Mouse (Mus musculus): ENCODE data around the gene Fam221b. TPM values are rescaled to one million over a fixed set of nuclear protein-coding genes. Genes with fewer than 3 reads are reported as not detected.

Gene Fam221b
- polyA plus RNA-seq, 1 experiment from 2014 or later = 0.63 TPM

GRCm38 (mm10) chr4:43631046-43631955, 37.6 kb downstream of the Fam221b start, which contains the start of gene Npr2:
TSS of gene Npr2 (plus strand) at chr4:43631935.
- peak; percentile 47 for ATAC-seq (ENCODE audit: low read depth)
- H3K9me3 ChIP-seq (replicated peaks; ENCODE audit: control insufficient read depth, low read length) = no peaks in the 10 kb centered on the region
- H3K27ac ChIP-seq (ENCODE audit: low read length) = no peak within 1 kb of the TSS
- peaks cover 30% of the 10 kb centered on the region for H3K27me3 ChIP-seq (ENCODE audit: control insufficient read depth, insufficient read depth, low read depth, low read length)
- WGBS (ENCODE audit: insufficient replicate concordance) = 3% methylated on average over 49 of the region's 70 CpGs
- H3K4me1 ChIP-seq (ENCODE audit: control insufficient read depth, low read depth, low read length) = peaks cover 8% of the 10 kb centered on the region
- no peaks in the 10 kb centered on the region for H3K36me3 ChIP-seq (ENCODE audit: control insufficient read depth, insufficient read depth)
- peak within 1 kb of the TSS; percentile 72 for H3K4me2 ChIP-seq (ENCODE audit: low read depth, low read length)
- H3K4me3 ChIP-seq (ENCODE audit: low read depth, low read length) = peak within 1 kb of the TSS; percentile 58
- H3K9ac ChIP-seq (ENCODE audit: low read depth, low read length) = peak within 1 kb of the TSS; percentile 42

- Histone ChIP-seq H3K4me3 (ENCODE audit: low read depth, low read length) (no peak overlapping the region; the same call in 1 of the 2 replicates), H3K9ac (ENCODE audit: low read depth, low read length) (no peak overlapping the region), H3K27me3 (ENCODE audit: control insufficient read depth, insufficient read depth, low read depth, low read length) (peaks cover 30% of the 10 kb centered on the region), H3K36me3 (ENCODE audit: control insufficient read depth, insufficient read depth) (no peaks in the 10 kb centered on the region), H3K4me1 (ENCODE audit: control insufficient read depth, low read depth, low read length) (peaks cover 8% of the 10 kb centered on the region), H3K9me3 (replicated peaks; ENCODE audit: control insufficient read depth, low read length) (no peaks in the 10 kb centered on the region), H3K4me2 (ENCODE audit: low read depth, low read length) (peak overlapping the region; percentile 72; the same call in 1 of the 2 replicates), H3K27ac (ENCODE audit: low read length) (no peak overlapping the region)
- 25% methylated on average over 5 of the region's 5 CpGs for WGBS (ENCODE audit: insufficient replicate concordance)
- ATAC-seq (ENCODE audit: low read depth) = no peak
These were observed 38.3 kb downstream of the Fam221b start for GRCm38 (mm10) chr4:43630671-43631045.

- peaks cover 8% of the 10 kb centered on the region for H3K4me1 ChIP-seq (ENCODE audit: control insufficient read depth, low read depth, low read length)
- no peak overlapping the region for H3K4me3 ChIP-seq (ENCODE audit: low read depth, low read length)
- H3K36me3 ChIP-seq (ENCODE audit: control insufficient read depth, insufficient read depth) = no peaks in the 10 kb centered on the region
- peaks cover 30% of the 10 kb centered on the region for H3K27me3 ChIP-seq (ENCODE audit: control insufficient read depth, insufficient read depth, low read depth, low read length)
- H3K4me2 ChIP-seq (ENCODE audit: low read depth, low read length) = no peak overlapping the region
- WGBS (ENCODE audit: insufficient replicate concordance) = 10% methylated on average over 5 of the region's 5 CpGs
- peak; percentile 33; the same call in 1 of the 2 replicates for ATAC-seq (ENCODE audit: low read depth)
- no peak overlapping the region for H3K9ac ChIP-seq (ENCODE audit: low read depth, low read length)
- H3K27ac ChIP-seq (ENCODE audit: low read length) = no peak overlapping the region
- H3K9me3 ChIP-seq (replicated peaks; ENCODE audit: control insufficient read depth, low read length) = peaks cover 5% of the 10 kb centered on the region; the same call in 1 of the 2 replicates
These were observed 38.8 kb downstream of the Fam221b start for GRCm38 (mm10) chr4:43630030-43630581.

- H3K27ac ChIP-seq (ENCODE audit: low read length) = no peak overlapping the region
- no peak overlapping the region for H3K4me2 ChIP-seq (ENCODE audit: low read depth, low read length)
- H3K9ac ChIP-seq (ENCODE audit: low read depth, low read length) = no peak overlapping the region
- H3K9me3 ChIP-seq (replicated peaks; ENCODE audit: control insufficient read depth, low read length) = peaks cover 8% of the 10 kb centered on the region; the same call in 1 of the 2 replicates
- WGBS (ENCODE audit: insufficient replicate concordance) = 44% methylated on average over 20 of the region's 20 CpGs
- ATAC-seq (ENCODE audit: low read depth) = peak; percentile 44; the same call in 1 of the 2 replicates
- no peaks in the 10 kb centered on the region for H3K36me3 ChIP-seq (ENCODE audit: control insufficient read depth, insufficient read depth)
- H3K4me3 ChIP-seq (ENCODE audit: low read depth, low read length) = no peak overlapping the region
- peaks cover 30% of the 10 kb centered on the region for H3K27me3 ChIP-seq (ENCODE audit: control insufficient read depth, insufficient read depth, low read depth, low read length)
- H3K4me1 ChIP-seq (ENCODE audit: control insufficient read depth, low read depth, low read length) = peaks cover 8% of the 10 kb centered on the region
These were observed 39.7 kb downstream of the Fam221b start for GRCm38 (mm10) chr4:43629106-43629817.

- no peak for ATAC-seq (ENCODE audit: low read depth)
- Histone ChIP-seq H3K4me2 (ENCODE audit: low read depth, low read length) (no peak overlapping the region), H3K9me3 (replicated peaks; ENCODE audit: control insufficient read depth, low read length) (peaks cover 5% of the 10 kb centered on the region; the same call in 1 of the 2 replicates), H3K36me3 (ENCODE audit: control insufficient read depth, insufficient read depth) (no peaks in the 10 kb centered on the region), H3K27ac (ENCODE audit: low read length) (no peak overlapping the region), H3K9ac (ENCODE audit: low read depth, low read length) (no peak overlapping the region), H3K27me3 (ENCODE audit: control insufficient read depth, insufficient read depth, low read depth, low read length) (no peaks in the 10 kb centered on the region), H3K4me1 (ENCODE audit: control insufficient read depth, low read depth, low read length) (no peaks in the 10 kb centered on the region), H3K4me3 (ENCODE audit: low read depth, low read length) (no peak overlapping the region)
- WGBS (ENCODE audit: insufficient replicate concordance) = 70% methylated on average over 4 of the region's 4 CpGs
These were observed 48.7 kb downstream of the Fam221b start for GRCm38 (mm10) chr4:43620146-43620778.

- H3K4me3 ChIP-seq (ENCODE audit: low read depth, low read length) = no peak overlapping the region
- no peaks in the 10 kb centered on the region for H3K27me3 ChIP-seq (ENCODE audit: control insufficient read depth, insufficient read depth, low read depth, low read length)
- peak overlapping the region; percentile 68 for H3K27ac ChIP-seq (ENCODE audit: low read length)
- 28% methylated on average over 3 of the region's 3 CpGs for WGBS (ENCODE audit: insufficient replicate concordance)
- peak; percentile 67; the same call in 1 of the 2 replicates for ATAC-seq (ENCODE audit: low read depth)
- H3K4me1 ChIP-seq (ENCODE audit: control insufficient read depth, low read depth, low read length) = peaks cover 8% of the 10 kb centered on the region
- H3K9me3 ChIP-seq (replicated peaks; ENCODE audit: control insufficient read depth, low read length) = no peaks in the 10 kb centered on the region
- no peaks in the 10 kb centered on the region for H3K36me3 ChIP-seq (ENCODE audit: control insufficient read depth, insufficient read depth)
- peak overlapping the region; percentile 27 for H3K4me2 ChIP-seq (ENCODE audit: low read depth, low read length)
- H3K9ac ChIP-seq (ENCODE audit: low read depth, low read length) = no peak overlapping the region
These were observed 55.8 kb downstream of the Fam221b start for GRCm38 (mm10) chr4:43613060-43613730.

GRCm38 (mm10) chr4:43612534-43612933, 56.4 kb downstream of the Fam221b start:
- 15% methylated on average over 10 of the region's 10 CpGs for WGBS (ENCODE audit: insufficient replicate concordance)
- peak; percentile 68 for ATAC-seq (ENCODE audit: low read depth)
- H3K27ac ChIP-seq (ENCODE audit: low read length) = peak overlapping the region; percentile 66
- no peak overlapping the region for H3K4me3 ChIP-seq (ENCODE audit: low read depth, low read length)
- no peaks in the 10 kb centered on the region for H3K9me3 ChIP-seq (replicated peaks; ENCODE audit: control insufficient read depth, low read length)
- H3K4me1 ChIP-seq (ENCODE audit: control insufficient read depth, low read depth, low read length) = peaks cover 8% of the 10 kb centered on the region
- H3K36me3 ChIP-seq (ENCODE audit: control insufficient read depth, insufficient read depth) = no peaks in the 10 kb centered on the region
- H3K27me3 ChIP-seq (ENCODE audit: control insufficient read depth, insufficient read depth, low read depth, low read length) = no peaks in the 10 kb centered on the region
- H3K4me2 ChIP-seq (ENCODE audit: low read depth, low read length) = peak overlapping the region; percentile 27
- H3K9ac ChIP-seq (ENCODE audit: low read depth, low read length) = peak overlapping the region; percentile 42; the same call in 1 of the 2 replicates

Measured in liver, embryonic 16.5 days (tissue).